Comparison of ENCODE assay signal across 9 mouse cellular contexts in the genomic region with DNA sequence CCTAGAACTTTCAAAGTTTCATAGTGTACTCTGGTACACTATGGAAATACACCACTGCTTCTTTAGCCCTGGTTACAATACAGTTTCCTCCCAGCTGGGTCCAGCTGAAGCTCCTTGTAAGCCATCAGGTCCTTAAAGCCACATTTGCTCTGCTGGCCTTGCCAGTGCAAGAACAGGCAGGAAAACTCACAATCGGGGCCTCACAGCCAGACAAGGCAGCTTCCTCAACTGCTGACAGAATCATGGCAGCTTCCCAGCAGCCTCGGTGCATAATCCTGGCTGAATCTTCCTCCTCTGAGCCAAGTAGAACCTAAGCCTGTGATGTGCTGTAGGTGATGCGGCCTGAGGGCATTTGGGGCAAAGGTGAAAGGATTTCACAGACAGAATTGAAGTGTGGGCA.
DNase-seq lines count a peak whose midpoint lies in the region; ATAC-seq and TF ChIP-seq lines count a peak whose summit lies in the region.
"Had no signal": no experiment of that assay in that cellular context is flagged by ENCODE, and none has a peak within 500 bp of the region (broad histone marks: within the 10 kb centered on the region; RNA-seq: fewer than 3 reads in every experiment).

No protein-coding gene starts in this region.

- intact Hi-C loops in left cerebral cortex, postnatal 25 days (cut with DNase I): no loop called here

- ATAC-seq in hindbrain, postnatal 0 days: no peak
- ATAC-seq in hindbrain, embryonic 12.5 days (ENCODE audit: low FRiP score): no peak
- ATAC-seq: liver, embryonic 12.5 days had no signal

- TF ChIP-seq POLR2A in lung, adult 2 months (IDR thresholded peaks at IDR 0.05; ENCODE audit: borderline replicate concordance, extremely low read depth, low read depth, low read length): no peak

- H3K36me3 ChIP-seq in hindbrain, postnatal 0 days (ENCODE audit: insufficient read depth, low read length): no peaks in the 10 kb centered on the region
- no peaks in the 10 kb centered on the region for H3K36me3 ChIP-seq in hindbrain, embryonic 12.5 days
- no peaks in the 10 kb centered on the region for H3K36me3 ChIP-seq in heart, embryonic 10.5 days
- H3K36me3 ChIP-seq: liver, embryonic 12.5 days had no signal

- TF ChIP-seq CTCF in hindbrain, postnatal 0 days (IDR thresholded peaks at IDR 0.05; ENCODE audit: low read depth): no peak
- no peak for TF ChIP-seq CTCF in lung, adult 2 months (IDR thresholded peaks at IDR 0.05; ENCODE audit: insufficient read depth, low read length)

- no peaks in the 10 kb centered on the region for H3K9me3 ChIP-seq in hindbrain, postnatal 0 days (ENCODE audit: low read length)
- no peaks in the 10 kb centered on the region for H3K9me3 ChIP-seq in hindbrain, embryonic 12.5 days (replicated peaks)
- peaks cover 11% of the 10 kb centered on the region for H3K9me3 ChIP-seq in heart, embryonic 10.5 days

- peaks cover 13% of the 10 kb centered on the region; the same call in 1 of the 2 replicates for H3K4me1 ChIP-seq in hindbrain, postnatal 0 days (ENCODE audit: insufficient read depth, low read length)
- H3K4me1 ChIP-seq in hindbrain, embryonic 12.5 days: peaks cover 12% of the 10 kb centered on the region
- H3K4me1 ChIP-seq in heart, embryonic 10.5 days: peaks cover 29% of the 10 kb centered on the region; the same call in 1 of the 2 replicates
- H3K4me1 ChIP-seq in lung, adult 2 months (ENCODE audit: control insufficient read depth, insufficient read depth, low read length): no peaks in the 10 kb centered on the region
- H3K4me1 ChIP-seq: liver, embryonic 12.5 days had no signal

- no peak overlapping the region for H3K9ac ChIP-seq in hindbrain, postnatal 0 days (replicated peaks; ENCODE audit: low read length)
- no peak overlapping the region for H3K9ac ChIP-seq in hindbrain, embryonic 12.5 days
- H3K9ac ChIP-seq: liver, embryonic 12.5 days had no signal

- WGBS in hindbrain, postnatal 0 days: 40% methylated on average over 3 of the region's 3 CpGs
- WGBS in hindbrain, embryonic 12.5 days: 77% methylated on average over 3 of the region's 3 CpGs
- 62% methylated on average over 3 of the region's 3 CpGs for WGBS in heart, embryonic 10.5 days
- 43% methylated on average over 3 of the region's 3 CpGs for WGBS in lung, adult 2 months

- no peak overlapping the region for H3K4me2 ChIP-seq in hindbrain, postnatal 0 days (ENCODE audit: low read depth, low read length)
- H3K4me2 ChIP-seq in hindbrain, embryonic 12.5 days (replicated peaks): no peak overlapping the region
- H3K4me2 ChIP-seq: liver, embryonic 12.5 days had no signal

- H3K27me3 ChIP-seq in hindbrain, postnatal 0 days (ENCODE audit: insufficient read depth, low read length): no peaks in the 10 kb centered on the region
- H3K27me3 ChIP-seq in hindbrain, embryonic 12.5 days: no peaks in the 10 kb centered on the region
- H3K27me3 ChIP-seq in heart, embryonic 10.5 days (ENCODE audit: insufficient read depth, poor library complexity, severe bottlenecking): no peaks in the 10 kb centered on the region
- H3K27me3 ChIP-seq: liver, embryonic 12.5 days had no signal

- no peak overlapping the region for H3K4me3 ChIP-seq in hindbrain, postnatal 0 days (ENCODE audit: low read length)
- H3K4me3 ChIP-seq in hindbrain, embryonic 12.5 days: no peak overlapping the region
- no peak overlapping the region for H3K4me3 ChIP-seq in heart, embryonic 10.5 days
- no peak overlapping the region for H3K4me3 ChIP-seq in lung, adult 2 months (replicated peaks; ENCODE audit: extremely low read depth, low read depth, low read length)
- H3K4me3 ChIP-seq: liver, embryonic 12.5 days had no signal

- peak; percentile 53 for DNase-seq in hindbrain, postnatal 0 days (ENCODE audit: low spot score)
- peak; percentile 47 for DNase-seq in brain, adult 2 months (ENCODE audit: low read depth, low spot score)
- DNase-seq in heart, embryonic 10.5 days (ENCODE audit: low spot score): no peak
- peak; percentile 19 for DNase-seq in lung, adult 2 months
- no peak for DNase-seq in left cerebral cortex, postnatal 25 days (ENCODE audit: low spot score in 2 of 2)
- DNase-seq in cerebellum, postnatal 4 days (ENCODE audit: low spot score in 2 of 2): no peak
- DNase-seq: adrenal gland, adult 2 months had no signal

- H3K27ac ChIP-seq in hindbrain, postnatal 0 days: no peak overlapping the region
- no peak overlapping the region for H3K27ac ChIP-seq in hindbrain, embryonic 12.5 days
- H3K27ac ChIP-seq in heart, embryonic 10.5 days: peak overlapping the region; percentile 43; the same call in 1 of the 2 replicates
- H3K27ac ChIP-seq: liver, embryonic 12.5 days had no signal

Comparison
In these comparisons a context has a peak if more than half of its experiments do, and no peak if none do; other contexts are left out.
1. DNase-seq: peak in hindbrain, postnatal 0 days (single experiment), brain, adult 2 months (single experiment) and lung, adult 2 months (single experiment); none in heart, embryonic 10.5 days (single experiment), left cerebral cortex, postnatal 25 days (0 of 2) and cerebellum, postnatal 4 days (0 of 2).